Mouse (Mus musculus) megakaryocyte, embryonic 14.5 days (primary cell): ENCODE data around the gene Sdhaf2. TPM values are rescaled to one million over a fixed set of nuclear protein-coding genes. Genes with fewer than 3 reads are reported as not detected.

Experiments
- H3K27me3 ChIP-seq: replicated peaks from 2 replicates; pipeline ENCODE3; 2012; ENCODE audit warnings: inconsistent platforms
- H3K36me3 ChIP-seq: replicated peaks from 2 replicates; pipeline ENCODE3; 2012; ENCODE audit warnings: low read length, inconsistent platforms, mixed read lengths
- H3K4me1 ChIP-seq: 2 replicates; pipeline ENCODE4 v1.6.1; 2012; ENCODE audit warnings: inconsistent platforms
- H3K4me3 ChIP-seq: replicated peaks from 2 replicates; pipeline ENCODE3; 2012; ENCODE audit warnings: moderate library complexity, mild to moderate bottlenecking, inconsistent platforms
- H3K9me3 ChIP-seq: 2 replicates; pipeline ENCODE4 v1.6.1; 2012; ENCODE audit warnings: inconsistent platforms
- FLI1 ChIP-seq: IDR thresholded peaks from 2 replicates; pipeline ENCODE4 v1.6.1; 2012; ENCODE audit warnings: low read length, inconsistent platforms, mixed read lengths
- GATA1 ChIP-seq: IDR thresholded peaks from 3 replicates; pipeline ENCODE4 v1.6.1; 2012; ENCODE audit warnings: mixed read lengths, low read length, inconsistent platforms, borderline replicate concordance
- polyA plus RNA-seq: library from polyadenylated mRNA; stranded (reverse); fragments of >175 nt; gene quantifications from 2 replicates; pipeline ENCODE4 v1.2.3, GENCODE M21; 2012; ENCODE audit warnings: low replicate concordance; ENCODE audit not compliant: insufficient read depth

Gene Sdhaf2
- polyA plus RNA-seq, 1 experiment: 8.7 TPM

- TF ChIP-seq FLI1 (no peak), GATA1 (no peak)
- H3K36me3 ChIP-seq: peaks cover 31% of the 10 kb centered on the region
- H3K4me1 ChIP-seq: peaks cover 32% of the 10 kb centered on the region
- H3K9me3 ChIP-seq: no peaks in the 10 kb centered on the region
- peak within 1 kb of the TSS; percentile 92 for H3K4me3 ChIP-seq
- H3K27me3 ChIP-seq: no peaks in the 10 kb centered on the region
Observed at GRCm38 (mm10) chr19:10555624-10556510, 29.9 kb upstream of the Sdhaf2 start, which contains the start of gene Tmem216. Tmem216 (minus strand) TSS chr19:10556238.

GRCm38 (mm10) chr19:10539454-10539853, 13.5 kb upstream of the Sdhaf2 start:
- Histone ChIP-seq H3K9me3 (no peaks in the 10 kb centered on the region), H3K4me3 (no peak overlapping the region), H3K27me3 (no peaks in the 10 kb centered on the region), H3K36me3 (peaks cover 98% of the 10 kb centered on the region), H3K4me1 (no peaks in the 10 kb centered on the region)
- TF ChIP-seq GATA1 (no peak), FLI1 (no peak)

GRCm38 (mm10) chr19:10530082-10530481, 4.1 kb upstream of the Sdhaf2 start:
- TF ChIP-seq GATA1 (no peak), FLI1 (no peak)
- Histone ChIP-seq H3K36me3 (peaks cover 79% of the 10 kb centered on the region), H3K9me3 (no peaks in the 10 kb centered on the region), H3K27me3 (no peaks in the 10 kb centered on the region), H3K4me3 (no peak overlapping the region), H3K4me1 (peaks cover 22% of the 10 kb centered on the region)

GRCm38 (mm10) chr19:10525106-10525901, 638 bp downstream of the Sdhaf2 start, which contains the start of gene Cpsf7:
Cpsf7 (plus strand) TSS chr19:10525266.
- no peaks in the 10 kb centered on the region for H3K9me3 ChIP-seq
- no peaks in the 10 kb centered on the region for H3K27me3 ChIP-seq
- H3K36me3 ChIP-seq: peaks cover 44% of the 10 kb centered on the region
- H3K4me1 ChIP-seq: peaks cover 54% of the 10 kb centered on the region
- H3K4me3 ChIP-seq: peak within 1 kb of the TSS; percentile 98
- no peak for TF ChIP-seq FLI1
- no peak for TF ChIP-seq GATA1

- H3K36me3 ChIP-seq: peaks cover 41% of the 10 kb centered on the region
- no peaks in the 10 kb centered on the region for H3K9me3 ChIP-seq
- no peaks in the 10 kb centered on the region for H3K27me3 ChIP-seq
- TF ChIP-seq FLI1: no peak
- H3K4me1 ChIP-seq: peaks cover 57% of the 10 kb centered on the region
- H3K4me3 ChIP-seq: peak overlapping the region; percentile 98
Observed at GRCm38 (mm10) chr19:10524784-10525105, 1.2 kb downstream of the Sdhaf2 start.

GRCm38 (mm10) chr19:10523483-10524080, 2.4 kb downstream of the Sdhaf2 start:
- Histone ChIP-seq H3K4me3 (peak overlapping the region; percentile 98), H3K4me1 (peaks cover 66% of the 10 kb centered on the region)
- TF ChIP-seq FLI1 (no peak), GATA1 (no peak)

GRCm38 (mm10) chr19:10521926-10522325, 4.0 kb downstream of the Sdhaf2 start:
- peak overlapping the region; percentile 59 for H3K4me3 ChIP-seq
- H3K27me3 ChIP-seq: no peaks in the 10 kb centered on the region
- no peaks in the 10 kb centered on the region for H3K9me3 ChIP-seq
- peaks cover 68% of the 10 kb centered on the region for H3K4me1 ChIP-seq
- TF ChIP-seq GATA1 (no peak), FLI1 (no peak)
- H3K36me3 ChIP-seq: peaks cover 32% of the 10 kb centered on the region

More at GRCm38 (mm10) chr19:10523483-10524080, 2.4 kb downstream of the Sdhaf2 start:
- no peaks in the 10 kb centered on the region for H3K9me3 ChIP-seq
- peaks cover 32% of the 10 kb centered on the region for H3K36me3 ChIP-seq
- H3K27me3 ChIP-seq: no peaks in the 10 kb centered on the region

- H3K4me1 ChIP-seq: peaks cover 64% of the 10 kb centered on the region
Observed at GRCm38 (mm10) chr19:10520355-10520754, 5.6 kb downstream of the Sdhaf2 start.

GRCm38 (mm10) chr19:10510759-10511330, 15.1 kb downstream of the Sdhaf2 start:
- Histone ChIP-seq H3K4me3 (no peak overlapping the region), H3K27me3 (no peaks in the 10 kb centered on the region), H3K36me3 (peaks cover 80% of the 10 kb centered on the region), H3K4me1 (peaks cover 5% of the 10 kb centered on the region; the same call in 1 of the 2 replicates), H3K9me3 (no peaks in the 10 kb centered on the region)
- TF ChIP-seq FLI1 (no peak), GATA1 (no peak)

More at GRCm38 (mm10) chr19:10520355-10520754, 5.6 kb downstream of the Sdhaf2 start:
- Histone ChIP-seq H3K27me3 (no peaks in the 10 kb centered on the region), H3K4me3 (no peak overlapping the region), H3K9me3 (no peaks in the 10 kb centered on the region), H3K36me3 (peaks cover 45% of the 10 kb centered on the region)
- no peak for TF ChIP-seq FLI1
- no peak for TF ChIP-seq GATA1
